Mouse (Mus musculus) Patski (cell line): ENCODE results near the gene Fam229a. TPM values are rescaled to one million over a fixed set of nuclear protein-coding genes. Genes with fewer than 3 reads are reported as not detected.

Experiments
- ATAC-seq: fragments of 100-300 bp; one replicate; pipeline ENCODE4 v1.8.0; 2021
- CTCF ChIA-PET: fragments of 350-600 bp; sonication (Branson Sonifier 250); formaldehyde crosslinking; loops from one replicate; lab custom pipeline; 2022; ENCODE audit warnings: inconsistent platforms; lab: Charles Lee
- POLR2A ChIA-PET: fragments of 350-600 bp; sonication (Branson Sonifier 250); formaldehyde crosslinking; loops from one replicate; lab custom pipeline; 2022; ENCODE audit warnings: antibody characterized with exemption, inconsistent platforms; lab: Charles Lee
- DNase-seq: peaks from one replicate; pipeline ENCODE4 v3.0.0-alpha.2; 2011; ENCODE audit warnings: low read depth, low spot score
- H3K27me3 ChIP-seq: fragments of 371-371 bp; one replicate; pipeline ENCODE4 v1.5.1; 2021
- CTCF ChIP-seq: fragments of 100-300 bp; IDR thresholded peaks from one replicate; pipeline ENCODE4 v1.5.1; 2021
- in situ Hi-C: fragments of 300-500 bp; cut with MboI; formaldehyde crosslinking; loops from 3 replicates; pipeline ENCODE4 v1.11.1; 2018; ENCODE audit warnings: low pct_unique_long_range_greater_than_20kb, mixed read lengths
- polyA plus RNA-seq: library from polyadenylated mRNA; unstranded; gene quantifications from one replicate; pipeline ENCODE4 v1.2.3, GENCODE M21; 2021

The Fam229a gene
- polyA plus RNA-seq, 1 experiment from 2014 or later: not detected

DNA sequence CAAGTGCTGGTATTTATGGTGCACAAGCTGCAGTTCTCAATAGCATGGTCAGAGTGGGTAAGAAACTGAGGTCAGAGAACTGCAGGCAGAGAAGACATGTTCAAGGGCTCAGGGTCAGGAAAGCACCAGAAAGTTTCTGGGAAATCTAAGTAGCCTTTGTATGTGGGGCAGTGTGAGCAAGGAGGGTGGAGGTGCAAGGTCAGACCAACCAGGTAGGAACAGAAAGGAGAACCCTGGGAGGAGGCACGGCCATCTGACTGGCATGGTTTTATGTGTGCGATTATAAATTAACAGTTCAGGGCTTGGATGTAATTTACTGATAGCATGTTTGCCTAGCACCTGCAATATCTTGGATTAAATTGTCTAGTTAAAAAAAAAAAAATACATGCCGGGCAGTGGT, 31.3 kb upstream of the Fam229a start:
- CTCF ChIA-PET: no interaction called here
- POLR2A ChIA-PET: no interaction called here
- TF ChIP-seq CTCF: no peak
- no peaks in the 10 kb centered on the region for H3K27me3 ChIP-seq
- in situ Hi-C loops: loop anchor here (5.0 to 25.0 kb wide), 2 partner anchors 107 to 322 kb away; partner anchors contain the start of gene Fndc5
- ATAC-seq (no peak), DNase-seq (no peak)

DNA sequence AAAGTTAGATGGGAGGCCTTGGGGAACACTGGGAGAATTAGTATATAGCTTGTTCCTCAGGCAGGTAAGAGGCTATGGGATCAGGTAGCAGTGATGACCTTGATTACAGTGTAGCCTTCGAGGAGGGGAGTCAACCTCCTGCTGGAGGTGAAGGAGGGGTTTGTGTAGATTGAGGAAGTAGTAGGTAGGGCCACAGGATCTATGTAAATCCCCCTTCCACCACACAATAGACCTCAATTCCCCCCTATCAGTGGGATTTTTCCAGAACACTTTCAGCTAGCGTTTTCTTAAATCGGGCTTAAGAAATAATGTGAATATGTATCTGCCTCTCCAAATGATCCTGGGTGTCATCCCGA, 30.2 kb upstream of the Fam229a start:
- no peak for ATAC-seq
- H3K27me3 ChIP-seq: no peaks in the 10 kb centered on the region
- no peak for DNase-seq
- in situ Hi-C loops: loop anchor here (25.0 kb wide), 1 partner anchor 324 kb away; the partner anchor contains the start of gene Fndc5
- no peak for TF ChIP-seq CTCF
- POLR2A ChIA-PET: interaction anchor here (0.5 to 2.6 kb wide), 4 partner anchors 13 to 363 kb away, joined by 3 to 6 read pairs (median 4); partner anchors contain the start of genes Marcksl1, S100pbp and Yars
- CTCF ChIA-PET: interaction anchor here (1.2 to 1.9 kb wide), 2 partner anchors 13 to 109 kb away, joined by 3 to 8 read pairs; no protein-coding TSS in a partner anchor

DNA sequence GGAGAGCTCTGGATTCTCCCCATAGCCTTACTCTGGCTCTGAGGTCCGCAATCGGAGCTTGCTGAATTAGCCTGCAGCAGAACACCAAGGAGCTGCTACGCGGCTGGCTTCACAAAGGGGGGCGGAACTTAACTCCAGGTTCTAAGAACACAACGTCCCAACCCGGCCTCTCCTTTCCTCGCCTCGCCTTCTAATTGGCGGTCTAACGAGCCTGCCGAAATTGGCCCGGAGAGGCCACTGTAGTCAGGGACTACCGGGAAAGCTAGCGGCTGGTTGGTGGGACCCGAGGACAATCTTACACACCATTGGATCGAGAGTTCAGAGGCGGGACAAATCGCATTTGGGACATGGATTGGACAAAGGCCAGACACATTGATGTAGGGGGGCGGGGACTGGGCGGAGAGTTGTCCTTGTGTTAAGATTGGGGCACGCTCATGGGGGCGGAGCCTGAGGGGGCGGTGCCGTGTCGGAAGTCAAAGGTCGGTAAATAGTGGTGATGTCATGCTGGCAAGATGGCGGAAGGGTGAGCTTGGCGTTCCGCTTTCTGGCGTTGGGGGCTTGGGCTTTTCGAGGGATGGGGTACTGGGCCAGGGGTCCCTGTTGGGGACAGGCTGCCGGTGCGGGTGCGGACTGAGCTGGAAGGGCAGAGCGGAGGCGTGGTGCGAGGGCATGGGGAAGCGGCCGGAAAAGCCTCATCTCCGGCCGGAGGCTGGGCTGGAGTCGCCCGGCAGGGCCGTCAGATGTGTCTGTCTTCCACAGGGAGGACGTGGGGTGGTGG, 29.6 kb upstream of the Fam229a start, which contains the start of gene Bsdc1:
TSS of gene Bsdc1 (plus strand) at position 399 of the 778 bp plus-strand sequence.
- DNase-seq: peak; percentile 99
- no peaks in the 10 kb centered on the region for H3K27me3 ChIP-seq
- in situ Hi-C loops: loop anchor here (25.0 kb wide), 1 partner anchor 324 kb away; the partner anchor contains the start of gene Fndc5
- CTCF ChIA-PET: interaction anchor here (1.2 to 1.9 kb wide), 2 partner anchors 14 to 110 kb away, joined by 3 to 8 read pairs; no protein-coding TSS in a partner anchor
- POLR2A ChIA-PET: interaction anchor here (0.8 to 2.6 kb wide), 3 partner anchors 13 to 363 kb away, joined by 4 to 6 read pairs (median 5); partner anchors contain the start of gene Marcksl1
- peak; percentile 92 for ATAC-seq
- TF ChIP-seq CTCF: no peak

DNA sequence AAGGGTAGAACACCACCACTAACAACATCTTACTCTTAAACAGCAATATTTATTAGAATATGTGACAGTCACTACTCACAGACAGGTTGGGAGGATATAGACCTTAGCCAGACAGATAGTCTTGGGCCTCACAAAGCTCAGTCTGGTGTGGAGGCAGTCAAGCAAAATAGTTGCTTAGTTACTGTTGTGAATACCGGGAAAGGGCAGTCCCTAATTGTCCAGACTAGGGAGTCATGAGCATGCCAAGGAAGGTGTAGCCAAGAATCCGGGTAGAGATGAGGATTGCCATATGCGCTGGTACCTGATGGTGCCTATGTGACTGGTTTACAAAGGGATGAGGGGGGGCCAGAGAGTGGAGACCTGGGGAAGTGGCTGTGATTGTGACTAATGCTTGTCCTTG, 28.9 kb upstream of the Fam229a start:
- peak; percentile 48 for ATAC-seq
- in situ Hi-C loops: loop anchor here (25.0 kb wide), 1 partner anchor 325 kb away; the partner anchor contains the start of gene Fndc5
- POLR2A ChIA-PET: interaction anchor here (1.5 to 2.6 kb wide), 2 partner anchors 12 to 51 kb away, joined by 4 to 5 read pairs; partner anchors contain the start of gene Marcksl1
- DNase-seq: peak; percentile 33
- CTCF ChIA-PET: interaction anchor here (1.2 to 1.9 kb wide), 2 partner anchors 14 to 111 kb away, joined by 3 to 8 read pairs; no protein-coding TSS in a partner anchor
- no peaks in the 10 kb centered on the region for H3K27me3 ChIP-seq
- TF ChIP-seq CTCF: no peak

DNA sequence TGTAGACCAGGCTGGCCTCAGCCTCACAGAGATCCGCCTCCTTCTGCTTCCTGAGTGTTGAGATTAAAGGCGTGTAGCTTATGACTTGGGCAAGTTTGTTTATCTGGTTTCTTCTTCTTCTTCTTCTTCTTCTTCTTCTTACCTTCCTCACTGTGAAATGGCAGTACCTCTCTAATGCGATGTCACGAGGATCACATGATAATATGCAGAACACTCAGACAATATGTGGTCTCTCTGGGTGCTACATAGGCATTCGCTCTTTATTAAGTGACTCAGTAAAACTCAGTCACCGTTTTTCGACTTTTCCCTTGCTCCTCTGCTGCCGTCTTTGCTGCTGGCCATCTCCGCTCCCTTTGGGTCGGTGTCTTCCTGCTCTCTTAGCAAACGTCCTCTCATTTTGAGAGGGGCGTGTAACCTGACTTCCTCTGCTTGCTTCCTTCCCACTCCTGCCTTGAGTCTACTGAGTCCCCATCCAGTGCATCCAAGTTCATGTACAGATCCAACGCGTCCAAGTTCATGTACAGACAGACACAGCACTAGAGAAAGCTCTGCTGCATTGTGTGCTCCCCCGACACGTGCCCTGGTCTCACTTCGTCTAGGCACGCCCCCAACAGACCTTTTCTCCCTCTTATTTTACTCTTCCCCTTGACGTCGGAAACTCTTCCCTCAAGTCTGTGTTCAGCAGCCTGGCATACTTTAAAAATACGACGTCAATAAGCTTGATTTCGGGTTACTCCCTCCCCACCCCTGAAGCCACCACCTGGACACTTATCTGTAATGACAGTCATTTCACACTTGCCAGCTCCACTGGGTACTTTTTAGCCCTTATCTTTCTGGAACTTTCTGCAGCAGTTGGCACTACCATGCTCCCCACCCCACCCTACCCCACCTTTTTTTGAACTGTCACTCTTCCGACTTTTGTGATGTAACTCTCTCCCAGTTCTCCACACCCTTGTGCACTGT, 27.6 kb upstream of the Fam229a start:
- ChIA-PET POLR2A (interaction anchor here (0.6 to 2.6 kb wide), 3 partner anchors 22 to 194 kb away, joined by 3 to 5 read pairs (median 3); partner anchors contain the start of gene Marcksl1), CTCF (interaction anchor here (1.7 kb wide), 1 partner anchor 112 kb away, joined by 3 read pairs; no protein-coding TSS in a partner anchor)
- in situ Hi-C loops: loop anchor here (25.0 kb wide), 1 partner anchor 326 kb away; the partner anchor contains the start of gene Fndc5
- no peak for TF ChIP-seq CTCF
- ATAC-seq (no peak), DNase-seq (no peak)
- H3K27me3 ChIP-seq: no peaks in the 10 kb centered on the region

DNA sequence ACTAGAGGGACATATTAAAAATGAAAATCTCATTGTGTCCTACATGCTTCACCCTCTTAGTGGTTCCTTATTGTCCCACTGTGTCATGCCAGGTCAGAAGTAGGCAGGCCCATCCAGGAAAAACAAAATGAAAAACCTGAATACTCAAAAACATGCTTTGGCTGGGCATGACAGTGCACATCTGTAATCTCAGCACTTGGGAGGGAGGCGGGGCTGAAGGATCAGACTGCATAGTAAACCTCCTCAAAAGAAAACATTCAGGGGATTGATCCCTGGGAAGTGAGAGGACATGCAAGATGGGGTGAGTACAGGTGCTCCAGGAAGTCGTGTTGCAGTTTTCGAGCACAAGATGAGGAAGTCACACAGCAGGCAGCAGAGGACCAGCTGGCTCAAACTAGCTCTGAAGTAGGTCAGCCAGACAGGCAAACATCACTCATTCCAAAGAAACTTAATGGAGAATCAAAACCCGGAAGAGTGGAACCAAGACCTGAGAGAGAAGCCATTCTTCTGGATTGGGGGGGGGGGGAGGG, 26.6 kb upstream of the Fam229a start:
- ChIA-PET POLR2A (interaction anchor here (0.6 kb wide), 1 partner anchor 330 kb away, joined by 4 read pairs; no protein-coding TSS in a partner anchor), CTCF (interaction anchor here (1.7 kb wide), 1 partner anchor 113 kb away, joined by 3 read pairs; no protein-coding TSS in a partner anchor)
- TF ChIP-seq CTCF: no peak
- H3K27me3 ChIP-seq: no peaks in the 10 kb centered on the region
- DNase-seq (no peak), ATAC-seq (no peak)
- in situ Hi-C loops: loop anchor here (25.0 kb wide), 1 partner anchor 327 kb away; the partner anchor contains the start of gene Fndc5

DNA sequence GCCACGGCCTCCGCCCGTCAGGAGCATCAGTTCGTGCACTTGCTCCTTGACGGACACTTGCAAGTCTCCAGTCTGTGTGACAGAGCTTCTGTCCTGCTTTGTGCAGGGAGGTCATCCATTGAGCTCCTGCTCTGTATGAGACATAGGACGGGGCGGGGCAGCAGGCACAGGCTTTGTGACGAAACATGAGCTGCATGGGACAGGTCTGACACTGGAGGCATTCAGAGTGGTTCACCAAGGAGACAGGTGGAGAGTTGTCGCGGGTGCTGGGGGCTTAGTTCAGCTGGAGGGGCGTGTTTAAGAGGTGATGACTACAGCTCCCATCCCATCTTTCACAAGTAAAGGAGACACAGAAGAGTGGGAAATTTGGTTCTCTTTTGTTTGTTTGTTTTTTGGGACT, 14.9 kb upstream of the Fam229a start:
- POLR2A ChIA-PET: no interaction called here
- CTCF ChIA-PET: interaction anchor here (0.8 kb wide), 1 partner anchor 9 kb away, joined by 3 read pairs; no protein-coding TSS in a partner anchor
- DNase-seq: no peak
- no peaks in the 10 kb centered on the region for H3K27me3 ChIP-seq
- ATAC-seq: no peak
- TF ChIP-seq CTCF: no peak
- in situ Hi-C loops: no loop called here

DNA sequence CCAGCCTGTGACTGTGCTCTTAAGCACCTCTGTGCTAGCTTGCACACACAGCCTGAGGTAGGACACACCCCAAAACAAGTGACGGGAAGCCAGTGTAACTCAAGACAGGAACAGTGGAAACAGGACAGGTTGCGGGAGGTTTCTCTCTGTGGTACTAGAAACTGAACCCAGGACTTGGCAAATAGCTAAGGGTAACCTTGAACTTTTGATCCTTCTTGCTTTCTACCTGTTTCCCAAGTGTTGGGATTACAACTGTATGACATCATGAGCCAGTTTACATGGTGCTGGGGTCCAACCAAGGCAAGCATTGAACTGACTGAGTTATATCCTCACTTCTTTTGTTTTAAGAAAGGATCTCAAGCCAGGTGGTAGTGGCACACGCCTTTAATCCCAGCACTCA, 11.1 kb upstream of the Fam229a start:
- CTCF ChIA-PET: no interaction called here

DNA sequence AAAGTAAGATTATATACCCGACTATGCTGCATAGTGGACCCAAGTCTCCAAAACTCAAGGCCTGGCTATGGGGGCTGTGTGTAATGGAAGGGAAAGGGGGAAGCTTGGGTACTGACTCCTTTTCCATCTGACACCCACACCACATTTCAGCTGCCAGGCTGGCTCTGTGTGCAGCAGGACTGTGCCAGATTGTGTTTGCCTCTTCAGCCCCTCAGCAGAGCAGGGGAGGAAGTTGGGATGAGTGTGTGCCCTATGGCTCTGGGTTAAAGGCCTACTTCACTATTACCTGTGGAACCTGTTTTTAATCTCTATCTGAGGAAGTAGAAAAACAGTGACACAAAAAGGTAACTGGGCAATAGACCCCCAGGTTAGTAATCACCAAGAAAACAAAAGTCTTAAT, 9.9 kb upstream of the Fam229a start:
- DNase-seq: no peak
- no peak for TF ChIP-seq CTCF
- in situ Hi-C loops: no loop called here
- ChIA-PET CTCF (no interaction called here), POLR2A (no interaction called here)
- H3K27me3 ChIP-seq: no peaks in the 10 kb centered on the region
- no peak for ATAC-seq

More for the DNA sequence above, 11.1 kb upstream of the Fam229a start:
- TF ChIP-seq CTCF: no peak
- in situ Hi-C loops: no loop called here
- H3K27me3 ChIP-seq: no peaks in the 10 kb centered on the region
- ATAC-seq (no peak), DNase-seq (no peak)
- POLR2A ChIA-PET: no interaction called here
